Mouse (Mus musculus) erythroblast, adult 5-6 weeks (primary cell): ENCODE measurements around the gene Selenon. TPM values are rescaled to one million over a fixed set of nuclear protein-coding genes. Genes with fewer than 3 reads are reported as not detected.

Source experiments
- ATAC-seq: replicated peaks from 2 replicates; pipeline ENCODE4 v1.8.0; 2016; ENCODE audit warnings: moderate number of reproducible peaks, mild to moderate bottlenecking, moderate TSS enrichment, inconsistent platforms; ENCODE audit not compliant: poor library complexity, low FRiP score, severe bottlenecking
- total RNA-seq, 2 experiments: library from RNA; stranded (forward) in 1 of 2; stranded (reverse) in 1 of 2; fragments of 150-400 nt in 1 of 2; fragments of 200-764, 138-1000 nt in 1 of 2; gene quantifications; 2 replicates each; pipeline versions ENCODE4 v1.2.3 to v1.2.4; 2015 to 2017; ENCODE audit warnings: low replicate concordance in 2 of 2

Selenon gene
- total RNA-seq, 2 experiments from 2014 or later, result 2.9 to 6.3 TPM

DNA sequence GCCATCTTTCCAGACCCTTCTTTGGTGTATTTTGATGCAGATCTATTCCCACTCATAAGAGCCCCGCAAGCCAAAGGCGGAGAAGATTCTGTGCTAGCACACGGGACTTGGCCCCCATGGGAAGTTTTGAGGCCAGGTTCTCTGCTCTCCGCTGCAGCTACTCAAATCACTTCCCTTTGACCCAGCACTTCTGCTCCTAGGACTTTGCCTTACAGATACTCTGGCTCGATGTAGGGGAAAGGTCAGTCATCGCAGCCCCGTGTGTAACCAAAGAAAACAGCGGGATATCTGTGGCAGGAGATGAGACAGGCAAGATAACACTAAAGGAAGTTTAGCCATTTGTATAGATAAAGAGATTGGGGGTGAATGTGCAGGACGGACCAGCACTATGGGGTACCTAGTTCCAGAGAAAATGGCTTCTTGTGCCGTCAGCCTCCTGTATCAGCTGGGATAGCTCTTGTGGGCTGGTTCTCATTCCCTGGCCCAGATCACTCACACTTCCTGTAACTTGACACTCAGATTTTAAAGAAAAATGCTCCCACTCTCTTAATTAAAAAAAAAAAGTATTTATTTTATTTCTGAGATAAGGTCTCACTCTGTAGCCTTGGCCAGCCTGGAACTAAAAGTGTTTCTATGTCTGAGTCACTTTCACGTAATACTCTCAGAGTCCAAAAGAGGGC, 61.8 kb downstream of the Selenon start:
- ATAC-seq, result no peak

DNA sequence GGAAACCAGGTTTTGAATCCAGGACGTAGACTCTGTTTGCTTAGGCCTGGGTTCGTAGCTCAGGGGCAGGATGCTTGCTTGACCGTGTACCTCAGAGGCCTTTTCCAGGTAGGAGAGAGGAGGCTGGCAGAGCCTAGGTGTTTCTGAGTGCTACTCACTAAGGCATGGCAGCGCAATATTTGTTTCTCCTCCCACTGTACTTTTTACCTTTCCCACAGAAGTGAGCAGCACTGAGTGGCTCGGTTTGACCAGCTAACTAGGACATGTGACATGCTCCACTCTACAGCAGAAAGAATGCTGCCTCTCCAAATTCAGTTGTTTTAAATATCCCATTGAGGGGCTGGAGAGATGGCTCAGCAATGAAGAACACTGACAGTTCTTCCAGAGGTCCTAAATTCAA, 63.8 kb downstream of the Selenon start:
- ATAC-seq, result no peak

Other genes starting within 250 kb of the Selenon start
- not detected in 2 replicates for gene Trim63, start 237.0 kb downstream of the Selenon start, total RNA-seq (2015; ENCODE audit: low replicate concordance)
- gene Trim63, start 237.0 kb downstream of the Selenon start, total RNA-seq (2017; ENCODE audit: low replicate concordance), result not detected in 2 replicates
- gene Slc30a2, start 209.0 kb downstream of the Selenon start, total RNA-seq (2015; ENCODE audit: low replicate concordance), result not detected in 2 replicates
- gene Slc30a2, start 209.0 kb downstream of the Selenon start, total RNA-seq (2017; ENCODE audit: low replicate concordance), result not detected in 2 replicates
- not detected in 2 replicates for gene Extl1, start 168.3 kb downstream of the Selenon start, total RNA-seq (2015; ENCODE audit: low replicate concordance)
- gene Extl1, start 168.3 kb downstream of the Selenon start, total RNA-seq (2017; ENCODE audit: low replicate concordance), result 0.42 TPM in 1 of 2 replicates, not detected in the other
- gene Pafah2, start 155.8 kb downstream of the Selenon start, total RNA-seq (2015; ENCODE audit: low replicate concordance), result 3.1 and 3.3 TPM in 2 replicates
- gene Pafah2, start 155.8 kb downstream of the Selenon start, total RNA-seq (2017; ENCODE audit: low replicate concordance), result 1.5 and 3.9 TPM in 2 replicates
- 207 and 212 TPM in 2 replicates for gene Stmn1, start 83.8 kb downstream of the Selenon start, total RNA-seq (2015; ENCODE audit: low replicate concordance)
- 201 and 236 TPM in 2 replicates for gene Stmn1, start 83.8 kb downstream of the Selenon start, total RNA-seq (2017; ENCODE audit: low replicate concordance)
- 1.7 and 4.4 TPM in 2 replicates for gene Paqr7, start 55.5 kb downstream of the Selenon start, total RNA-seq (2015; ENCODE audit: low replicate concordance)
- 2.1 and 7.8 TPM in 2 replicates for gene Paqr7, start 55.5 kb downstream of the Selenon start, total RNA-seq (2017; ENCODE audit: low replicate concordance)
- 4.0 and 7.3 TPM in 2 replicates for gene Aunip, start 41.2 kb downstream of the Selenon start, total RNA-seq (2015; ENCODE audit: low replicate concordance)
- 6.8 and 8.4 TPM in 2 replicates for gene Aunip, start 41.2 kb downstream of the Selenon start, total RNA-seq (2017; ENCODE audit: low replicate concordance)
- 7.9 and 20.3 TPM in 2 replicates for gene Mtfr1l, start 16.8 kb downstream of the Selenon start, total RNA-seq (2015; ENCODE audit: low replicate concordance)
- 7.9 and 8.3 TPM in 2 replicates for gene Mtfr1l, start 16.8 kb downstream of the Selenon start, total RNA-seq (2017; ENCODE audit: low replicate concordance)
- gene Man1c1, start 152.1 kb upstream of the Selenon start, total RNA-seq (2015; ENCODE audit: low replicate concordance), result 4.2 and 6.1 TPM in 2 replicates
- gene Man1c1, start 152.1 kb upstream of the Selenon start, total RNA-seq (2017; ENCODE audit: low replicate concordance), result 1.4 and 2.8 TPM in 2 replicates
- 5.6 and 10.9 TPM in 2 replicates for gene Ldlrap1, start 215.9 kb upstream of the Selenon start, total RNA-seq (2015; ENCODE audit: low replicate concordance)
- gene Ldlrap1, start 215.9 kb upstream of the Selenon start, total RNA-seq (2017; ENCODE audit: low replicate concordance), result 4.7 and 6.6 TPM in 2 replicates